Mouse (Mus musculus): Measurements from ENCODE around the gene Eri3.

DNA sequence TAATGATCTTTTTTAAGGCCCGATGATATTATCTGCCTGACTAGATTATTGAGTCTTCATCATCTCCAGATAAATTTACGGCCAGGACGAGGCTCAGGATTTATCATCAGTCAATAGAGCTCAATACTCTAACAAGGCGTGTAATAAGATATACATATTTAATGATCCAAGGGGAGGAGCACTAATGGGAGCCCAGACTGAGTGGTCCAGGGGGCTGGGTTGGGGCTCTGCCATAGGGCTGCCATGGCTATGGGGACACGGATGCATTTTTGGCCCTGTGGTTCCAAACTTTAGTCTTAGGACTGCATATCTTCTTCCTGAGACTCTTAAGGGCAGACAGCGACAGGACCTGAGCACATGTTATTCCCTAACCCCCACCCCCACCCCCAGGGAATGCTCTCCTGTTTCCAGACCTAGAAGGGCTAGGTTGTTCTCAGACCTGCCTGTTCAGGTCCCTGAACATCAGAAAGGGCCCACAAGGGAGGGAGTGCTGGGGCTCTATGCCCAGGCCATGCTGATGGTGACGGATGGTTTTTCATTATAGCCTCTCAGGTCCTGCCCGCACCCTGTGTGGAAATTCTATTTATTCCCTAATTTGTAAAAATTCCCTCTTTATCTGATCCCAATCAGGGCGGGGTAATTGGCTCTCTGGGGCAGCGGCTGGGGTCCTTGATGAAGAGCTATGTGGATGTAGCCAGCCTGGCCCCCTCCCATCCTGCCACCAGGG, 114.4 kb downstream of the Eri3 start:
- TF ChIP-seq CTCF (IDR thresholded peaks at IDR 0.05; ENCODE audit: extremely low read depth, insufficient read depth, low read length) (no peak), POLR2A (IDR thresholded peaks at IDR 0.05; ENCODE audit: extremely low read depth, insufficient read depth, low read length) (no peak)

Data from cortical plate, adult 2 months (tissue).